ENCODE assay signal across 26 mouse cellular contexts in the genomic region with DNA sequence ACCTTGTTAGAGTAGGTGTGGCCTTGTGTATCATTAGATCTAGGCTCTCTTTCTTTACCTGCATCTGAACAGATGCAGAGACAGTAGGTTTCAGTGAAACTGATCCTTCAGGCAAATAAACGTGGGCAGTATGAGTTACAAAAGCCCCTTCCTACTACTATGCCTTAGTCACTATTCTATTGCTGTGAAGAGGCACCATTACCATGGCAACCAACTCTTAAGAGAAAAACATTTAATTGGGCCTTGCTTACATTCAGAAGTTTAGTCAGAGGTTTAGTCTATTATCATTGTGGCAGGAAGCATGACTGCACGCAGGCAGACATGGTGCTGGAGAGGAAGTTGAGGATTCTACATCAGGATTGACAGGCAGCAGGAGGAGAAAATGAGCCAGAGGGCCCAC.
"Had no signal": no experiment of that assay in that cellular context is flagged by ENCODE, and none has a peak within 500 bp of the region (broad histone marks: within the 10 kb centered on the region; RNA-seq: fewer than 3 reads in every experiment).

No protein-coding gene starts in this region.

- H3K4me2 ChIP-seq: heart, embryonic 12.5 days; hindbrain, embryonic 12.5 days; hindbrain, embryonic 14.5 days; intestine, embryonic 15.5 days; limb, embryonic 13.5 days; limb, embryonic 15.5 days; liver, embryonic 12.5 days had no signal

- DNase-seq: gastrocnemius, postnatal 14 days; gastrocnemius, postnatal 36 days; heart, adult 18-20 months; heart, postnatal 10 days; heart, postnatal 4 days; kidney, adult 18-20 months; kidney, adult 8-10 months; kidney, postnatal 14 days; kidney, postnatal 36 days; layer of hippocampus, adult 9-11 months; layer of hippocampus, postnatal 36 days; left cerebral cortex, postnatal 4 days had no signal

- H3K27ac ChIP-seq: heart, embryonic 10.5 days; hindbrain, embryonic 10.5 days; hindbrain, embryonic 12.5 days; hindbrain, embryonic 14.5 days; intestine, embryonic 15.5 days; kidney, postnatal 0 days; limb, embryonic 13.5 days; limb, embryonic 15.5 days; liver, embryonic 12.5 days; liver, embryonic 14.5 days had no signal

- H3K27me3 ChIP-seq: heart, embryonic 12.5 days; hindbrain, embryonic 12.5 days; intestine, embryonic 15.5 days; limb, embryonic 13.5 days; limb, embryonic 15.5 days; liver, embryonic 12.5 days had no signal

- H3K36me3 ChIP-seq: heart, embryonic 10.5 days; heart, embryonic 12.5 days; hindbrain, embryonic 10.5 days; hindbrain, embryonic 12.5 days; intestine, embryonic 15.5 days; limb, embryonic 13.5 days; limb, embryonic 15.5 days; liver, embryonic 12.5 days had no signal

- H3K4me1 ChIP-seq: heart, embryonic 10.5 days; heart, embryonic 12.5 days; hindbrain, embryonic 10.5 days; hindbrain, embryonic 12.5 days; intestine, embryonic 15.5 days; limb, embryonic 13.5 days; limb, embryonic 15.5 days; liver, embryonic 12.5 days had no signal

- H3K4me3 ChIP-seq: heart, embryonic 10.5 days; heart, embryonic 12.5 days; hindbrain, embryonic 10.5 days; hindbrain, embryonic 12.5 days; intestine, embryonic 15.5 days; limb, embryonic 13.5 days; limb, embryonic 15.5 days; liver, embryonic 12.5 days had no signal

- H3K9ac ChIP-seq: heart, embryonic 12.5 days; hindbrain, embryonic 12.5 days; hindbrain, embryonic 14.5 days; intestine, embryonic 15.5 days; limb, embryonic 13.5 days; limb, embryonic 15.5 days; liver, embryonic 12.5 days; liver, embryonic 14.5 days had no signal

- ATAC-seq: hindbrain, embryonic 16.5 days; inflammation-experienced regulatory T-cells, adult 6 months; intestine, embryonic 15.5 days; intestine, postnatal 0 days; liver, embryonic 12.5 days had no signal

- H3K9me3 ChIP-seq: heart, embryonic 10.5 days; heart, embryonic 12.5 days; hindbrain, embryonic 10.5 days; hindbrain, embryonic 12.5 days; intestine, embryonic 15.5 days; limb, embryonic 13.5 days; limb, embryonic 15.5 days; liver, embryonic 12.5 days had no signal
